8 mouse cellular contexts compared by ENCODE assay signal in the genomic region with DNA sequence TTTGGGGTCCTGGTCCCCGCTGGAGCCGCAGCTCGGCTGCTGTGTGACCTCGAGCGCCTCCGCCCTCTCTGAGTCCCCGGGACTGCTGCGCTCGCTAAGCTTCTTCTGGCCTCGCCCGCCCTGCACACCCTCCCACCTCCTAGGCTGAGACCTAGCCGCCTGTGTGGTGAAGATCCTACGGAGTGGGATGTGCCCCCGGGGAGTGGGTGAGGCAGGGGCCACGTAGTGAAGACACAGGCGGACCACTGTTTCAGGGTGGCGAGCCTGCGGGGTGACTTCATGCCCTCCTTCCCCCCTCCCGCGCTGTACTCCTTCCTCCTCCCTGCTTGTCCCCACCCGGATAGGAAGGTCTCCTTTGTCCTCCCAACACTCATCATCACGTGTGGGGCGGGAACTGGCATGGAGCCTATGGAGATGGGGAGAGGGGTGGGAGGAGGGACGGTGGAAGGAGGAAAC. TPM values are rescaled to one million over a fixed set of nuclear protein-coding genes. Genes with fewer than 3 reads are reported as not detected.
A peak's percentile ranks its signal among the peaks of the same experiment; 100 is the strongest.
DNase-seq lines count a peak whose midpoint lies in the region; ATAC-seq lines count a peak whose summit lies in the region.
"Had no signal": no experiment of that assay in that cellular context is flagged by ENCODE, and none has a peak within 500 bp of the region (broad histone marks: within the 10 kb centered on the region; RNA-seq: fewer than 3 reads in every experiment).

No protein-coding gene starts in this region.

- peak overlapping the region; percentile 76 for H3K4me2 ChIP-seq in hindbrain, embryonic 14.5 days (replicated peaks)
- H3K4me2 ChIP-seq in limb, embryonic 11.5 days (ENCODE audit: low read depth, severe bottlenecking) = peak overlapping the region; percentile 65
- peak overlapping the region; percentile 65 for H3K4me2 ChIP-seq in stomach, embryonic 14.5 days (replicated peaks; ENCODE audit: low read depth, low read length)

- H3K36me3 ChIP-seq in hindbrain, embryonic 14.5 days (replicated peaks; ENCODE audit: control insufficient read depth, insufficient read depth) = no peaks in the 10 kb centered on the region
- H3K36me3 ChIP-seq in limb, embryonic 11.5 days (ENCODE audit: control insufficient read depth, insufficient read depth, low read length) = no peaks in the 10 kb centered on the region
- H3K36me3 ChIP-seq in midbrain, embryonic 10.5 days = peaks cover 4% of the 10 kb centered on the region; the same call in 1 of the 2 replicates
- peaks cover 10% of the 10 kb centered on the region; the same call in 1 of the 2 replicates for H3K36me3 ChIP-seq in stomach, embryonic 14.5 days (ENCODE audit: control insufficient read depth, insufficient read depth, low read length)

- peak overlapping the region; percentile 71 for H3K9ac ChIP-seq in hindbrain, embryonic 14.5 days
- H3K9ac ChIP-seq in limb, embryonic 11.5 days (ENCODE audit: low read length) = peak overlapping the region; percentile 88
- peak overlapping the region; percentile 84 for H3K9ac ChIP-seq in stomach, embryonic 14.5 days (replicated peaks; ENCODE audit: low read depth, low read length)

- H3K27me3 ChIP-seq in hindbrain, embryonic 14.5 days (ENCODE audit: control insufficient read depth, insufficient read depth, low read length) = no peaks in the 10 kb centered on the region
- H3K27me3 ChIP-seq in limb, embryonic 11.5 days (ENCODE audit: control insufficient read depth, insufficient read depth, low read length) = no peaks in the 10 kb centered on the region
- H3K27me3 ChIP-seq in midbrain, embryonic 10.5 days (ENCODE audit: low read depth, poor library complexity, severe bottlenecking) = no peaks in the 10 kb centered on the region
- H3K27me3 ChIP-seq in stomach, embryonic 14.5 days (ENCODE audit: control insufficient read depth, insufficient read depth, low read length) = no peaks in the 10 kb centered on the region

- no peaks in the 10 kb centered on the region for H3K9me3 ChIP-seq in hindbrain, embryonic 14.5 days (ENCODE audit: control insufficient read depth, low read length)
- H3K9me3 ChIP-seq in limb, embryonic 11.5 days (ENCODE audit: control insufficient read depth, low read length) = no peaks in the 10 kb centered on the region
- H3K9me3 ChIP-seq in midbrain, embryonic 10.5 days (replicated peaks) = no peaks in the 10 kb centered on the region
- no peaks in the 10 kb centered on the region for H3K9me3 ChIP-seq in stomach, embryonic 14.5 days (ENCODE audit: control insufficient read depth, low read depth, low read length)

- 0 out of 2 replicates have a peak, but pooled peaks cover 3% of the 10 kb centered on the region for H3K4me1 ChIP-seq in hindbrain, embryonic 14.5 days (replicated peaks; ENCODE audit: control insufficient read depth, insufficient read depth, low read length)
- H3K4me1 ChIP-seq in limb, embryonic 11.5 days (ENCODE audit: control insufficient read depth, insufficient read depth, low read length) = no peaks in the 10 kb centered on the region; the same call in 1 of the 2 replicates
- peaks cover 33% of the 10 kb centered on the region for H3K4me1 ChIP-seq in midbrain, embryonic 10.5 days
- 0 out of 2 replicates have a peak, but pooled peaks cover 6% of the 10 kb centered on the region for H3K4me1 ChIP-seq in stomach, embryonic 14.5 days (ENCODE audit: control insufficient read depth, insufficient read depth, low read length)

- H3K27ac ChIP-seq in hindbrain, embryonic 14.5 days = peak overlapping the region; percentile 44; the same call in 1 of the 2 replicates
- no peak overlapping the region for H3K27ac ChIP-seq in limb, embryonic 11.5 days (replicated peaks; ENCODE audit: low read depth, low read length)
- peak overlapping the region; percentile 92 for H3K27ac ChIP-seq in midbrain, embryonic 10.5 days (replicated peaks)
- H3K27ac ChIP-seq in stomach, embryonic 14.5 days (ENCODE audit: low read length) = peak overlapping the region; percentile 80

- DNase-seq in MN1 (ENCODE audit: low spot score) = peak; percentile 86
- DNase-seq in adrenal gland, postnatal 36 days = peak; percentile 87 to 89
- peak; percentile 66 for DNase-seq in forelimb bud, embryonic 11.5 days (ENCODE audit: low read depth, low spot score)
- DNase-seq in hindbrain, embryonic 14.5 days (ENCODE audit: low spot score) = peak; percentile 63
- peak; percentile 69 for DNase-seq in limb, embryonic 11.5 days (ENCODE audit: low spot score)
- peak; percentile 74 for DNase-seq in midbrain, embryonic 10.5 days (ENCODE audit: low spot score)

- peak; percentile 71 for ATAC-seq in hindbrain, embryonic 14.5 days (ENCODE audit: low FRiP score)
- ATAC-seq in limb, embryonic 11.5 days (ENCODE audit: insufficient number of reproducible peaks, low FRiP score, low TSS enrichment, low read depth) = peak; percentile 52; the same call in 1 of the 2 replicates
- peak; percentile 72 for ATAC-seq in stomach, embryonic 14.5 days (ENCODE audit: insufficient number of reproducible peaks, insufficient read depth, low FRiP score, low read depth)

- under 1% methylated on average over 24 of the region's 24 CpGs for WGBS in hindbrain, embryonic 14.5 days
- under 1% methylated on average over 24 of the region's 24 CpGs for WGBS in limb, embryonic 11.5 days
- WGBS in midbrain, embryonic 10.5 days = under 1% methylated on average over 24 of the region's 24 CpGs
- 1% methylated on average over 24 of the region's 24 CpGs for WGBS in stomach, embryonic 14.5 days

- H3K4me3 ChIP-seq in hindbrain, embryonic 14.5 days (replicated peaks; ENCODE audit: low read length) = peak overlapping the region; percentile 49
- H3K4me3 ChIP-seq in limb, embryonic 11.5 days (ENCODE audit: low read depth, low read length) = peak overlapping the region; percentile 60
- peak overlapping the region; percentile 70 for H3K4me3 ChIP-seq in midbrain, embryonic 10.5 days
- peak overlapping the region; percentile 69 for H3K4me3 ChIP-seq in stomach, embryonic 14.5 days (ENCODE audit: low read depth, low read length)

RNA-seq across cellular contexts. Expression of gene Cmtm3, which starts 1.9 kb away (rescaled TPM):
- total RNA-seq in adrenal gland, postnatal 36 days (2021) = 100 to 1,000 TPM in 1 of 2 experiments, 10 to 100 TPM in 1; 65.8 to 153 TPM
- 39.5 and 44.7 TPM in 2 replicates for polyA plus RNA-seq in hindbrain, embryonic 14.5 days (2014; fragmentation: Nextera tagmentation; extraction: Ambion mirVana)
- 73.4 and 75.8 TPM in 2 replicates for polyA plus RNA-seq in limb, embryonic 11.5 days (2014; fragmentation: Nextera tagmentation; extraction: Ambion mirVana)
- polyA plus RNA-seq in midbrain, embryonic 10.5 days (2016; fragmentation: Nextera tagmentation; extraction: Ambion mirVana) = 72.8 and 79.1 TPM in 2 replicates
- polyA plus RNA-seq in stomach, embryonic 14.5 days (2014; fragmentation: Nextera tagmentation; extraction: Ambion mirVana) = 154 and 155 TPM in 2 replicates

RNA-seq across cellular contexts. Expression of gene Cmtm2b, which starts 19.1 kb away (rescaled TPM):
- total RNA-seq in adrenal gland, postnatal 36 days (2021) = under 1 TPM in 1 of 2 experiments, not detected in 1; 0.46 TPM
- polyA plus RNA-seq in hindbrain, embryonic 14.5 days (2014; fragmentation: Nextera tagmentation; extraction: Ambion mirVana) = not detected in 2 replicates
- not detected in 2 replicates for polyA plus RNA-seq in limb, embryonic 11.5 days (2014; fragmentation: Nextera tagmentation; extraction: Ambion mirVana)
- polyA plus RNA-seq in midbrain, embryonic 10.5 days (2016; fragmentation: Nextera tagmentation; extraction: Ambion mirVana) = not detected in 2 replicates
- not detected in 2 replicates for polyA plus RNA-seq in stomach, embryonic 14.5 days (2014; fragmentation: Nextera tagmentation; extraction: Ambion mirVana)
- total RNA-seq: left cerebral cortex, postnatal 36 days had no signal

RNA-seq across cellular contexts. Expression of gene Gm11020, which starts 19.8 kb away (rescaled TPM):
- not detected for total RNA-seq in adrenal gland, postnatal 36 days (2021)
- not detected in 2 replicates for polyA plus RNA-seq in hindbrain, embryonic 14.5 days (2014; fragmentation: Nextera tagmentation; extraction: Ambion mirVana)
- polyA plus RNA-seq in limb, embryonic 11.5 days (2014; fragmentation: Nextera tagmentation; extraction: Ambion mirVana) = not detected in 2 replicates
- polyA plus RNA-seq in midbrain, embryonic 10.5 days (2016; fragmentation: Nextera tagmentation; extraction: Ambion mirVana) = not detected in 2 replicates
- not detected in 2 replicates for polyA plus RNA-seq in stomach, embryonic 14.5 days (2014; fragmentation: Nextera tagmentation; extraction: Ambion mirVana)
- total RNA-seq: left cerebral cortex, postnatal 36 days had no signal

RNA-seq across cellular contexts. Expression of gene Cmtm1, which starts 31.2 kb away (rescaled TPM):
- not detected for total RNA-seq in adrenal gland, postnatal 36 days (2021)
- polyA plus RNA-seq in hindbrain, embryonic 14.5 days (2014; fragmentation: Nextera tagmentation; extraction: Ambion mirVana) = not detected in 2 replicates
- polyA plus RNA-seq in limb, embryonic 11.5 days (2014; fragmentation: Nextera tagmentation; extraction: Ambion mirVana) = not detected in 2 replicates
- not detected in 2 replicates for polyA plus RNA-seq in midbrain, embryonic 10.5 days (2016; fragmentation: Nextera tagmentation; extraction: Ambion mirVana)
- polyA plus RNA-seq in stomach, embryonic 14.5 days (2014; fragmentation: Nextera tagmentation; extraction: Ambion mirVana) = not detected in 2 replicates
- total RNA-seq: left cerebral cortex, postnatal 36 days had no signal

RNA-seq across cellular contexts. Expression of gene Gm45711, which starts 31.3 kb away (rescaled TPM):
- not detected for total RNA-seq in adrenal gland, postnatal 36 days (2021)
- polyA plus RNA-seq in hindbrain, embryonic 14.5 days (2014; fragmentation: Nextera tagmentation; extraction: Ambion mirVana) = not detected in 2 replicates
- polyA plus RNA-seq in limb, embryonic 11.5 days (2014; fragmentation: Nextera tagmentation; extraction: Ambion mirVana) = not detected in 2 replicates
- polyA plus RNA-seq in midbrain, embryonic 10.5 days (2016; fragmentation: Nextera tagmentation; extraction: Ambion mirVana) = not detected in 2 replicates
- polyA plus RNA-seq in stomach, embryonic 14.5 days (2014; fragmentation: Nextera tagmentation; extraction: Ambion mirVana) = not detected in 2 replicates
- total RNA-seq: left cerebral cortex, postnatal 36 days had no signal
